Mouse (Mus musculus) cerebellum, adult 2 months (tissue): Measurements from ENCODE around the gene Urb1.

Source experiments
- CTCF ChIP-seq: fragments of 200-500 bp; IDR thresholded peaks from 2 replicates; pipeline ENCODE4 v1.5.1; 2011; ENCODE audit warnings: low read depth, mild to moderate bottlenecking, control low read depth, low read length, moderate library complexity, borderline replicate concordance; ENCODE audit not compliant: insufficient read depth
- POLR2A ChIP-seq: fragments of 200-500 bp; IDR thresholded peaks from 2 replicates; pipeline ENCODE4 v1.6.1; 2011; ENCODE audit warnings: low read length, control low read depth, borderline replicate concordance; ENCODE audit not compliant: insufficient read depth

- TF ChIP-seq CTCF (no peak), POLR2A (no peak)
These were observed 11.4 kb downstream of the Urb1 start for GRCm38 (mm10) chr16:90798848-90799247.
